Mouse (Mus musculus) erythroblast, adult 5-6 weeks (primary cell): Measurements from ENCODE around the gene Islr2. TPM values are rescaled to one million over a fixed set of nuclear protein-coding genes. Genes with fewer than 3 reads are reported as not detected.
"Not testable (repeated sequence)": the region's sequence is repeated elsewhere in the genome, so short reads cannot be mapped to it uniquely, and the experiment has no call there.

Experiments used
- ATAC-seq: replicated peaks from 2 replicates; pipeline ENCODE4 v1.8.0; 2016; ENCODE audit warnings: moderate number of reproducible peaks, mild to moderate bottlenecking, moderate TSS enrichment, inconsistent platforms; ENCODE audit not compliant: poor library complexity, low FRiP score, severe bottlenecking
- total RNA-seq, 2 experiments: library from RNA; stranded (forward) in 1 of 2; stranded (reverse) in 1 of 2; fragments of 150-400 nt in 1 of 2; fragments of 200-764, 138-1000 nt in 1 of 2; gene quantifications; 2 replicates each; pipeline versions ENCODE4 v1.2.3 to v1.2.4; 2015 to 2017; ENCODE audit warnings: low replicate concordance in 2 of 2

Islr2 gene
- total RNA-seq (2015; ENCODE audit: low replicate concordance) (not detected in 2 replicates), total RNA-seq (2017; ENCODE audit: low replicate concordance) (not detected in 2 replicates)

DNA sequence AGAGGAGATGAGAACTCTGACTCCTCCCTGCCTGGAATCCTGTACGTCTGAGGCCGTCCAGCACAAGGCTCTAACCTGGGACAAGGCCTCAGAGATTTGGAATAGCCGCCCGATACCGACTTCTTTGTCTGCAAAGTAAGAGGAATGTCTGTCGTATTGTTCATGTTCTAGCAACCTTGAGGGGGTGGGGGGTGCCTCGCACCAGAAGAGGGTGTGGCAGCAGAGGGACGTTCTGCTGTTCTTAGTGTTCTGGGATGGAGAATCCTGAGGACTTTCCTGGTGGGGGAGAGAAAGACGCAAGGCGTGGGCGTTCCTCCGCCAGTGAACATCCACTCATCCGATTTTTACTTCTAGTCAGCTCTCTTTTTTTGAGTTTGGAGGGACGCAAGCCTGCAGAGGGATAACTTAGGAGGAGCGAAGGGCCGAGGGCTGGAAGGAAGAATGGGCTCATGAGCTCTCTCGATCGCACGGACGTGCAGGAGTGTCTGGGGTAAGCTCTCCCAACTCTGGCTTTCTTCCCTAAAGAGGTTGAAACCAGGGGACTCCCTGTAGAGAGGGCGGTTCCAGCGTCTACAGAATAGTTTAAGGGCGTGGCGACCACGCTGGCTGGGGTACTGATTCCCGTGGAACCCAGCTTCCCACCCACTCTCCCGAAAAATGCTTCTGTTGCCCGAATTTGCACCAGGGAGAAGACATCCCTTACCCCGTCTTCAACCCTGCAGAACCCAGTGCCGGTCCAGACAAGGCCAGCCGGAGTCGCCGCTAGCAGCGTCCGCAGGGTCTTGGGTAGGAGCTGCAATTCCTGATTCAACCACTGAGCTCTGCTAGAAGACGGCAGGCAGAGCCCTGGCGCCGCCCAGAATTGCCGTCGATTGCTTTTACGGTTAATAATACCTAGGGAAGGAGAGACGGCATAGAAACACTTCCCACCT lies at the start of gene Islr2, which contains the start of gene Islr:
Gene Islr2, minus strand, starts transcription at position 804 of the 932 bp plus-strand sequence.
Gene Islr, minus strand, starts transcription at position 791 of the 932 bp plus-strand sequence.
- peak; percentile 91 for ATAC-seq

GRCm38 (mm10) chr9:58253805-58254122 lies 49.6 kb upstream of the Islr2 start:
- ATAC-seq = not testable (repeated sequence)

DNA sequence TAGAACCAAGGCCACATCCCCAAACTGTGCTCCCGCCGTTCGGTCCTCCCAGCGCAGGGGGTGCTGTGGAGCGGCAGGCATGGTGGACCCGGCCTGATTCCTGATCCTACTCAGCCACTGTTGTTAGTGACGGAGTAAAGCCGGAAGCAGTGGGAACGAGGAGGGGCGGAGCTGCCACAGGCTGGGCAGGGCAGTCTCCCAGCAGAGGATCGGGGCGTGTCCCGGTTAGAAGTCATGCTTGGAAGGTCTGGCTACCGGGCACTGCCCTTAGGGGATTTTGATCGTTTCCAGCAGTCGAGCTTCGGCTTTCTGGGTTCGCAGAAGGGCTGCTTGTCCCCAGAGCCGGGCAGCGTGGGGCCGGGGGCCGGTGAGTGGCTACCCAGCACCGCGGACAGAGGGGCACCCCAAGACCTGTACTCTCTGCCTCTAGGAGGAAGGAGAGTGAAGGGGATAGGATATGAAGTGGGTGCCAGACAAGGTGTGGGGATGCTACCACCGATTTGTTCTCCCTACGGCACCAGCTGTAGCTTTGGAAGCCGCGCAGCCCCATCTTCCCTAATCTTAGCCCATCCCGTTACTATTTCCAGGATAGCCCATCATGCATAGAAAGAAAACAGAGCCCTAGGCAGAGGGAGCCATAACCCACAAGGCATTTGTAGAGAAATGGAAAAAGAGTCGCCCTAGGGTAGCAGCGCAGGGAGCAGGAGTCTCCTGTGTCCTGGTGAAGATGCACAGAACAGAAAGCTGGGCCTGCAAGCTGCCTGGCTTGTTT lies 49.1 kb upstream of the Islr2 start, which contains the start of gene Stoml1:
Gene Stoml1, plus strand, starts transcription at position 132 of the 772 bp plus-strand sequence.
- peak; percentile 93 for ATAC-seq

GRCm38 (mm10) chr9:58250730-58251129 lies 46.6 kb upstream of the Islr2 start:
- ATAC-seq = not testable (repeated sequence)

GRCm38 (mm10) chr9:58250322-58250721 lies 46.2 kb upstream of the Islr2 start:
- ATAC-seq = no peak

DNA sequence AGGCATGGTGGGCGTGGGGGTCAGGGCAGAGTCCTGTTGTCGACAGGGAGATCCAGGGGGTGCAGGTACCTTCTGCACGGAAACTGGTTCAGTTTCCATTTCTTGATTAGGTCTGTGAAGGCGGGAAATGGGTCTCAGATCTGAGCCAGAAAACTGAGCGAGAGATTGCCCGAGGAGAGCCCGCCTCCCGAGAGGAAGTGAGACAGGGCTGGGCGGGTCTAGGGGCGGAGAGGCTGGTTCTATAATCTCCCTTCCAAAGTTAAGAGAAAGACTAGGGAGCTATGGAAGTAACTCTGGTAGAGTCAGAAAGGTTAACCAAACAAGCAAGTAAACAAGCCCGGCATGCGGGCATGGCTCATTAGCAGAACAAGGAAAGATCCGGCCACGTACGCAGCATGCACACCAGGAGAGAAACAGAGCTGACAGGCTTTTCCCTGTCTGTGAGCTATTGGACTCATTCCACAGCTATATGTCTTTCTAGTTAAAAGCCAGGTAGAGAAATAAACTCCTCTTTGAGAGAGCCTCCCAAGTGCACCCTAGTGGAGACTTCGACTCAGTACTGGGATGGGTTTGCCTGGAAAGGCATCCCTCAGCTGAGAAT lies 45.6 kb upstream of the Islr2 start, which contains the start of gene Pml:
Gene Pml, minus strand, starts transcription at position 195 of the 601 bp plus-strand sequence.
- peak; percentile 56 for ATAC-seq

DNA sequence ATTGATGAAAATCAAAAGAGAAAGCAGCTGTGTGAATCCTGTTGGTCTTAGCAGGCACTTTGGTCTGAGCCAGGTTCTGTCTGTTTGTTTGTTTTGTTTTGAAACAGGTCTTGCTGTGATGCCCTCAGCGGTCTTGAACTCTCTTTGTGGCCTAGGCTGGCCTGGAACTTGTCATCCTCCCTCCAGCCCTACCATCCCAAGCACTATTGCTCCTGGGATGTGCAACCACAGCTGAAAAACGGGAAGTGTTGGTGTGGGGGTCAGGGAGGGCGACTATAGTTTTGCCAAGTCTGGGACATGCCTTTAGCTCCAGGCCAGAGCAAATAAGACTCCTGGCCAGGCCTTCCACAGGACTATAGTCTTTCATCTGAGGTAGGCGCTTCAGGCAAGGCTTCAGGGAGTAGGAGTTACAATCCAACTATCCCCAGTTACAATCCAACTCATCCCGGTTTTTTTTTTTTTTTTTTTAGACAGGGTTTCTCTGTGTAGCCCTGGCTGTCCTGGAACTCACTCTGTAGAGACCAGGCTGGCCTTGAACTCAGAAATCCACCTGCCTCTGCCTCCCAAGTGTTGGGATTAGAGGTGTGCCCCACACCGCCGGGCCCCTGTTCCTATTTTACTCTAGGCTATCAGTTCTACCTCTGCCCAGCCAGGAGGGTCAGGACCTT lies 44.8 kb upstream of the Islr2 start:
- ATAC-seq = no peak

DNA sequence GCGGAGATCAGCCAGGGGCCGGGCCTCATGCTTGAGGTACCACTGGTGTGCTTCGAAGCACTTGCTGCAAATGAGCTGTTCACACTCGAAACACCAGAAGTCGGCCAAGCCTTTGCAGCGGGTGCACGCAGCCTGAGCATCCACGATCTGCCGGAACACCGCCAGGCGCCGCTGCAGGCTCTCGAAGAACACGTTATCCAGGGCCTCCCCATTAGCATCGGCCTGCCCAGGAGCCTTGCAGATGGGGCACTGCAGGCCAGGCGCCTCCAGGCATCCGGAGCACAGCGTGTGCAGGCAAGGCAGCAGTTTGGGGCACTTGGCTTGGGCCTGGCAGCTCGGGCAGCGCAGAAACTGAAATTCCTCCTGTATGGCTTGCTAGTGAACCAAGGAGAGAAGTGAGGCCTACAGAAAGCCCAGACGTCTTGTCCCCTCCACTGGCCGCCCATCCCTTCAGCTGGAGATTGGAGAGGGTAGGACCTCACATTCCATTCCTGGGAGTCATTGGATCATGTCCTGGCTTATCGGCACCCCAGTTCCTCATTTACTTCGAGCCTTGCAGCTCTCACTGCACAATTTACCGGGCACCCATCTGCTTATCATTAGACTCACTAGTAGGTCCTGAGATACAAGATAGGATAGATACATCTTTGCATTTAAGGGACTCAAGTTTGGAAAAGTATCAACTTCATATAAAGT lies 43.1 kb upstream of the Islr2 start:
- ATAC-seq = peak; percentile 81

DNA sequence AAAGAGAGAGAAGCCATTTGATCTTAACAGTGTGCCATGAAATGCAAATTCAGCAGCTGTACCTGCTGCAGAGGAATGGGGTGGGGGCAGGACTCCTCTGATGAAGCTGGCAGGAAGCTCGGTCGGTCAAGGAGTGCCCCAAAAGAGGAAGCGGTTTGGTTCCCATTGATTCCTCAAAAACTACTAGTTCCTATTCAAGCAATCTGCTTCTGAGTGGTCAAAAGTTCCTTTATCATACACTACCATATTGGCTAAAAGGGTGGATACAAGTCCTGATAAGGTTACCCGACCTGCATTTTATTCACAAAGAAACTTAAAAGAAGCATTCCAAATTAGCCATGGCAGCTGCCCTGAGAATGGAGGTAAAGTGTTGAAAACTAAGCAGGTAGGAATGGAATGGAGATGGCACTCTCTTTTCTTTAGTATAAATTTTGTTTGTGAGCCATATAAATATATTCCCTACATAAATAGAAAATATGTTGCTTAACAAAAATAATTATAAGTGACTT lies 42.0 kb upstream of the Islr2 start:
- peak; percentile 41 for ATAC-seq

GRCm38 (mm10) chr9:58243696-58244095 lies 39.6 kb upstream of the Islr2 start:
- no peak for ATAC-seq

- no peak for ATAC-seq
Observed at GRCm38 (mm10) chr9:58242696-58243095, 38.6 kb upstream of the Islr2 start.

DNA sequence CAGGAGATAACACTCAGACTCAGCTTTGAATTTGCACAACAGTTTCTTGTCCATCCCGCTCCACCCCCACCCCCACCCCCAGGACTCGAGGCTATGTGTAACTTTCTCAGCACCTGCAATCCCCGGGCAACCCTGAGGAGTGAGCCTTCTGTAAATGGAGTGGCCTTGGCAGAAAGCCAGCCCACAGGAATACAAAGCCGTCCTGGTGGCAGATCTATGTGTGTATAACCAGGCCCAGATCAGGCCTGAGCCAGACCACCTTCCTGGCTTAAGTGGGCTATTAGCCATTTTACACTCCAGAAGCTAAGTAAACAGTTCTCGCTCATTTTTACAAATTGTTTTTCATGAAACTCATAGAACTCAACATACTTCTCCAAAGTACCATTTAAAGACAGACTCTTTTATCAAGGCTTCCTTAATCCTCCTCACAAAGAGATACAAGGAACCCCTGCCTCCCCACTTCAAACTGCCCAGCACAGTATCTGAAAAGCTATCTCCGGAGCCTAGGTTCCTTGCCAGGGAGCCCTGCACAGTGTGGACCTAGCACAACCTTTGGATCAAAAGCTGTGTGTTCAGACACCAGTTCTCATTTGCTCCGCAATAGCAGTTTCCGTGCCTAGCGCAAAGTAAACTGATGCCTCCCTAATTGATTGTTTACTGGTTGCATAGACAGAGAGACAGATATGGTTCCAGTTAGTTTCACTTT lies 37.8 kb upstream of the Islr2 start:
- no peak for ATAC-seq

GRCm38 (mm10) chr9:58234502-58235015 lies 30.4 kb upstream of the Islr2 start:
- no peak for ATAC-seq

DNA sequence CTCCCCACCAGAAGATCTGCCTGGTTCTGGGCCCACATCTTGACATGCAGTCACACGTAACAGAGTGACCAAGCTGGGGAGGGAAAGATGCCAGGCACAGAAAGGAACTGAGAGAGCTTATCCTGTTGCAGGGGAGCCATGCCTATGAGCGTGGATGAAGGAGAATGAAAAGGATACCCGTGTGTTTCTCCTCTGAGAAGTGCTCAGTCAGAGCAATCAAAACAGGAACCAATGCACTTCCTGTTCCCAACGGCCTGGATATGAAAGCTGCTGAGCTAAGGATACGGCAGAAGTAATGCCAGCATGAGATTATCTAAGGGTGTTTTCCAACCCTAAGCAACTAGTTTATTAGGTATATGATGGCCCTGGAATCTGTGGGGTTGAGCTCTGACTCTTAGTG lies 28.3 kb upstream of the Islr2 start:
- ATAC-seq = no peak

DNA sequence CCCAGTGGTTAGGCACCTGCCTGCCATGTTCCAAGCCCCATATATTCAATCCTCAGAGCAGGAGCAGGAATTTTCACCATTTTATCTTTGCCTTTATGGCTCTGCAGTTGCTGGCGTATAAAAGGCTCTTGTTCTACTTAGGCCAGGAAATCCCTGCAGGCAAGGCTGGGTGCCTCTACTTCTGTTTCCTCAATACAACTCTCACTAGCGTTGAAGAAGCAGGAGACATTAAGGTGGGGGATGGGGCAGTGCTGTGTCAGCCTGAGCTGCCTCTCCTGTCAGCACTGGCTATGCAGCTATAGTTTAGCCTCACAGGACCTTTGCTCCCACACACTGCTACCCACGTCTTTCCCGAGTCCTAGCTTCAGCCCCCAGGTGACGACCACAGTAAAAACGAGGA lies 27.6 kb upstream of the Islr2 start:
- ATAC-seq = no peak

DNA sequence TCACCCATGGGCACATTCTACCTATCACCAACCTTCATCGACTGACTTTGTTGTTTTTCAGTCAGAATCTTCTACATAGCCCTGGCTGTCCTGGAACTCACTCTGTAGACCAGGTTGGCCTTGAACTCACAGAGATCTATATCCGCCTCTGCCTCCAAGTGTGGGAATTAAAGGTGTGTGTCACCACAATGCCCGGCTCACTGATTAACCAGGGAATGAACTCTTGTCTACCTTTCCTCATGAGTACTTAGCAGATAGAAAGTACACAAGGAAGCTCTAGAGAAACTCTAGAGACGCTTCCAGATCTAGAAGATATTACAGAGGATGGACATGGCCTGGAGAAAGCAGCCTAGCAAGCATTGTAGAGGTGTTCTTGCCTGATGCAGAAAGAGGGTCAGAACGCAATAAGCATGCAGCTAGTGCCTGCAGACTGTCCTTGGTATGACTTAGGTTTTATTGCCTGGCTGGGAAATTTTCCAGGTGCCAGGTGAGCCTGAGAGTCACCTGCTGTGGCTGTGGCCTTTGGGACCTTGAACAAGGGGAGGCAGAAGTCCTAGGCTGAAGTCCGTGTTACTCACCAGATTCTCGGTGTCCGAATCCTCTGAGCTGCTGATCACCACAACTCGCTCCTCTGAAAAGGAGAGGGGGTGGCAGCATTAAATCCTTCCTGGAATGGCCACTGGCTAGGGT lies 24.8 kb upstream of the Islr2 start:
- ATAC-seq = no peak
